Mouse (Mus musculus) urinary bladder, adult 18-20 months (tissue): ENCODE data around the gene Sgce.
"Not testable (repeated sequence)": the region's sequence is repeated elsewhere in the genome, so short reads cannot be mapped to it uniquely, and the experiment has no call there.

Experiments
- DNase-seq, 2 experiments: peaks; one replicate each; pipeline ENCODE4 v3.0.0; 2022; ENCODE audit warnings: low spot score in 2 of 2, mixed read lengths in 2 of 2

Gene Sgce

DNA sequence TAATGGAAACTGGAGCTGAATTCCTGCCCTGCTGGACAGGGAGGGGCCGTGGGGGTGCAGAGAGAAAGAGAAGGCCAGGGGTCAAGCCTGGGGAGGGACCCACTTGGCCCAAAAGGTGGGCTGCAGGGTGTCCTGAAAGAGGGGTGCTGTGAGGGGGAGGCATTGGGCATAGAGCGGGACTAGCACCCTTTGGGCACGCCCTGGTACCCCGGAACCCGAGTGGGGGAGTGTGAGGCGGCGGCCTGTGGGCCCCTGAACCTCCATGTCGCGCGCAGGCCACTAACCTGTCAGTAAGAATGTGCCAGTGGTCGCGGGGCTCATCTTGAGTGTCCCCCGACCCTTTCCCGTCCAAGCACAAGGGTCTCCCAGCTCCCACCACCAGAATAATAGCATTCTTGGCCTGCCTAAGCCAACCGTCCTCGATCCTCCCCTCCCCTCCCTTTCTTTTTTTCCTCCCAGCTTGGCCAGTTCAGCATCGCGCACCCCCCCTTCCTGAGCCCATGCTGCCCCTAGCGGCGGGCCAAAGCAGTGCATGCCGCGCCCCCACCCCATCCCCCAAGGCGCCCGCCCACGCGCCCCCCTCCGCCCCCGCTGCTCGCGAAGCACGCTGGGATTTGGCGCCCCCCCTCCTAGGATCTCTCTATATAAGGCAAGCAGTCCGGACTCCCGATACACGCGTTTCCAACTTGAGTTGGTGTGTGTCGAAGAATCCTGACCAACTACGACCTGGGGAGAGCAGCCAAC lies at the start of gene Sgce, which contains the start of gene Peg10:
Gene Sgce, minus strand, starts transcription at position 512 of the 744 bp plus-strand sequence.
Gene Peg10, plus strand, starts transcription at position 611 of the 744 bp plus-strand sequence.
- peak; percentile 34 to 55 for DNase-seq

DNA sequence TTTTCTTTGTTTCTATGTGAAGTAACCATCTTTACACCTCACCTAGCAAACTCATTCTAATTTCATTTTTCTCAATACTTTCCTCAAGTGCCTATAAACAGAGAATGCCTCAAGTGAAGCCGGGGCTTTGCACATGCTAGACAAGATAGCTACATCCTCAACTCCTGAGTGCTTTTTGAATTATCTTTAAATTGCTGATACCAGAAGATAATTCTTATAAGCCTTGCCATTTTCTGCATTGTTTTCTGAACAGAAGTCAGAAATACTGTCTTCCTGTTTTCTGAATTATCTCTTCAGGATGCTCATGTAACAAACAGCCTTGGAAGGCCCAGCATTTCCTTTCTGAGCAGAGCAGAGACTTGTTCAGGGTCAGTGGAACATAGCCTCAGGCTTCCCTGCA lies 49.3 kb upstream of the Sgce start:
- DNase-seq = no peak

DNA sequence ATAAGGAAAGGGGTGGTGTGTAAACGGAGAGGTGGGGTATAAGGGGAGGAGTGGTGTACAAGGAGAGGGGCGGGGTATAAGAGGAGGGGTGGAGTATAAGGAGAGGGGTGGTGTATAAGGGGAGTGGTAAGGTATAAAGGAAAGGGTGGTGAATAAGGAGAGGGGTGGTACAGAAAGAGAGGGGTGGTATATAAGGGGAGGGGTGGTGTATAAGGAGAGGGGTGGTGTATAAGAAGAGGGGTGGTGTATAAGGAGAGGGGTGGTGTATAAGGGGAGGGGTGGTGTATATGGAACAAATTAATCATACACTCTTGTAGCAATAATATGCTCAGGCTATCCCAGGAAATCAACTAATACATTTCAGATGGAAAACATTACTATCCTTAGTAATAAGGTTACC lies 15.2 kb upstream of the Sgce start:
- DNase-seq = no peak

DNA sequence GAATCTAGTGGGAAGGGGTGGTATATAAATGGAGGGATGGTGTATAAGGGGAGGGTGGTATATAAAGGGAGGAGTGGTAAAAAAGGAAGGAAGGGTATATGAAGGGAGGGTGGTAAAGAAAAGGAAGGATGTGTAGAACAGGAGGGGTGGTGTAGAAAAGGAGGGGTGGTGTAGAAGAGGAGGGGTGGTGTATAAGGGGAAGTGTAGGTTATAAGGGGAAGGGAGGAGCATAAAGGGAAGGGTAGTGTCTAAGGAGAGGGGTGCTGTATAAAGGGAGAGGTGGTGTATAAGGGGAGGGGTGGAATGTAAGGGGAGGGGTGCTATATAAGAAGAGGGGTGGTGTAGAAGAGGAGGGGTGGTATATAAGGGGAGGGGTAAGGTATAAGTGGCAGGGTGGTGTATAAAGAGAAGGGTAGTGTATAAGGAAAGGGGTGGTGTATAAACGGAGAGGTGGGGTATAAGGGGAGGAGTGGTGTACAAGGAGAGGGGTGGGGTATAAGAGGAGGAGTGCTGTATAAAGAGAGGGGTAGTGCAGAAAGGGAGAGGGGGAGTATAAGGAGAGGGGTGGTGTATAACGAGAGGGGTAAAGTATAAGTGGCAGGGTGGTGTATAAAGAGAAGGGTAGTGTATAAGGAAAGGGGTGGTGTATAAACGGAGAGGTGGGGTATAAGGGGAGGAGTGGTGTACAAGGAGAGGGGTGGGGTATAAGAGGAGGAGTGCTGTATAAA lies 14.6 kb upstream of the Sgce start:
- DNase-seq = not testable (repeated sequence)

DNA sequence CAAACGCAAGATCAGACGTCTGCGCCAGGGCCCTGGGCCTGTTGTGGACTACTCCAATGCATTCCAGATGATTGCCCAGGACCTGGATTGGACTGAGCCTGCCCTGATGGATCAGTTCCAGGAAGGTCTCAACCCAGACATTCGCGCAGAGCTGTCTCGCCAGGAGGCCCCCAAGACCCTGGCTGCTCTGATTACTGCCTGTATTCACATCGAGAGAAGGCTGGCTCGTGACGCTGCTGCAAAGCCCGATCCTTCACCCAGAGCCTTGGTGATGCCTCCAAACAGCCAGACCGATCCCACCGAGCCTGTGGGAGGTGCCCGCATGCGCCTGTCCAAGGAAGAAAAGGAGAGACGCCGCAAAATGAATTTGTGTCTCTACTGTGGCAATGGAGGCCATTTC lies 7.9 kb upstream of the Sgce start:
- no peak for DNase-seq

DNA sequence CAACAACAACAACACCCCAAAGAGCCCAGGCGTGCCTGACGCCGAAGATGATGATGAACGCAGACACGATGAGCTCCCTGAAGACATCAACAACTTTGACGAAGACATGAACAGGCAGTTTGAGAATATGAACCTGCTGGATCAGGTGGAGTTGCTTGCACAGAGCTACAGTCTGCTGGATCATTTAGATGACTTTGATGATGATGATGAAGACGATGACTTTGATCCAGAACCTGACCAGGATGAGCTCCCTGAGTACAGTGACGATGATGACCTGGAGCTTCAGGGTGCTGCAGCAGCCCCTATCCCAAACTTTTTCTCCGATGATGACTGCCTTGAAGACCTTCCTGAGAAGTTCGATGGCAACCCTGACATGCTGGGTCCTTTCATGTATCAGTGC lies 7.3 kb upstream of the Sgce start:
- no peak for DNase-seq

DNA sequence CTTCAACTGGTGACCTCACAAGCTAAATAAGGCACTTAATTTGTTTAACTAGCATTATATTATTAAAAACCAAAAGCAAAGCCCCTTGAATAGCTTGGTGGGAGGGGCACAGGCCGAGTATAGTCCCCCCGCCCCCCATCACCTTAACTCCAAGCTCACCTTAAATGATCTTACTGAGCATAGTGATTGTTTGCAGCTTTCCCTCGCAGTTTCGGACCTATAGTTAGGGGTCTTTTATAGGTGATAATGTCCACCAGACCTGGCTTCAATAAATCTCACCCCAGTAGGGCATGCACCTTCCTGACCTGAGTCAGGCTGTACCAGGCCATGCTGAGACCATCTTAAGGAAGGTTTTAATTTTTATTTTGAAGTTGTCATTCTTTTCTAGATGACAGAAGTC lies 4.3 kb upstream of the Sgce start:
- DNase-seq = no peak

DNA sequence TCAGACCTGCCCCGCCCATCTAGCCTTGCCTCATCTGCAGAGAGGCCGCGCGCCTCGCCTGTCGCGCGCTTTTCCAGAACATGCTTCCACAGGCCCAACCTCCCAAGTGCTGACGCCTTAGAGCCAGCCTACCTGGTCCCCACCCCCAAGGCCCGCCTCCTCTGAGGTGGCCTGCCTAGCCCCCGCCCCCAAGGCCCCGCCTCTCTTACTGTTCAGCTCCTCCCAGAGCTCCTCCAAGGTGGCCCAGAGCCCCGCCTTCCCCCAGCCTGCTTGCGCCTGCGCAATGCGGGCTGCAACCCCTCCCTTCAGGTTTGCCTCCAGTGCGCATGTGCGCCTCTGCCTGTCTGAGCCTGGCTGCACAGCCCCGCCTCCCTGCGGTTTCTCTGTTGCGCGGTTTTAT lies 2.1 kb upstream of the Sgce start:
- DNase-seq = peak; percentile 88 to 95

DNA sequence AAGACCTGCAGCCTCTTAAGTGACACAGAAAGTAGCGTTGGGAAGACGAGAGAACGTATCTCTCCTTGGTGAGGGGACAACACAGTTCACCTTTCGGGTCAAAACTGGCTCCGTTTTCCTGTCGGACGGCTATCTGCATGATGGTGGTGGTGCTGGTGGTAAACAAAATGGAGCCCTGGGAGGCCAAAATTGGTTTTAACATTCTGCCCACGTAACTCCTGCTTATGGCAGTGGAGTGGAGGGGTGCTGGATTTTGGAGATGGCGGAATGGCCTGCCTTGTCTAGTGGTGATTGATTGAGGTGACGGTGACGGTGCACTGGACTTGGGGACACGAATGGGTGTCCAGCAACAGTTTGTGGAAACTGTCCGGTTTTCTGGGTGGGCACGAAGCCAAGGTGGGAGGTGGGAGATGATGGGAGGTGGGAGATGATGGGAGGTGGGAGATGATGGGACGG lies 1.5 kb upstream of the Sgce start:
- no peak for DNase-seq

DNA sequence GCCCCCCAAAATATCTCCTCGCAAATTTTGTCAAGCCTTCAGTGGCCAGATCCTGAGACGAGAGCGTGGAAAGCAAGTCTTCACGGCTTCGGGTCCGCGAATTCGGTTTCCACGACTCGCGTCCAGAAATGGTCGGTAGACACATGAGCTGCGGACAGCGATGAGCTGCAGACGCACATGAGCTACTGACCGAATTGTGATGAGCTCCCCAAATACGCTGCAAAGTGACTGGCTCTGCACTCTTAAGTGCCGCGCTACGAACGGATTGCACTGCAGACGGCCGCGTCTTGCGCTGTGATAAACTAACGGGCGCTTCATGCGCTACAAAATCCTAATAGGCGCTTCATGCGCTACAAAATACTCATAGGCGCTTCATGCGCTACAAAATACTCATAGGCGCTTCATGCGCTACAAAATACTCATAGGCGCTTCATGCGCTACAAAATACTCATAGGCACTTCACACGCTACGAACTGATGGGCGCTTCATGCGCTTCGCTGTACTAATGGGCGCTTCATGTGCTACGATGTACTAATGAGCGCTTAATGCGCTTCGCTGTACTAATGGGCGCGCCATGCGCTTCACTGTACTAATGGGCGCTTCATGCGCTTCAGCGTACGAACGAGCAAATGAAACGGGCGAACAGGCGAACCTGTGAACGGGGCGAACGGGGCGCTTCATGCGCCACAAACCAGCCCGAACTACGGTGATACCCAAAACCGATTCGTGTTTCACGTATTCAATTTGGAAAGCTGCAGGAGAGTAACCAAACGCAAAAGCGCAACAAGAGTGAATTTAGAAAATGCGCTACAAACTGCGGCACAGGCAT lies 884 bp upstream of the Sgce start:
- peak; percentile 9 to 31 for DNase-seq

DNA sequence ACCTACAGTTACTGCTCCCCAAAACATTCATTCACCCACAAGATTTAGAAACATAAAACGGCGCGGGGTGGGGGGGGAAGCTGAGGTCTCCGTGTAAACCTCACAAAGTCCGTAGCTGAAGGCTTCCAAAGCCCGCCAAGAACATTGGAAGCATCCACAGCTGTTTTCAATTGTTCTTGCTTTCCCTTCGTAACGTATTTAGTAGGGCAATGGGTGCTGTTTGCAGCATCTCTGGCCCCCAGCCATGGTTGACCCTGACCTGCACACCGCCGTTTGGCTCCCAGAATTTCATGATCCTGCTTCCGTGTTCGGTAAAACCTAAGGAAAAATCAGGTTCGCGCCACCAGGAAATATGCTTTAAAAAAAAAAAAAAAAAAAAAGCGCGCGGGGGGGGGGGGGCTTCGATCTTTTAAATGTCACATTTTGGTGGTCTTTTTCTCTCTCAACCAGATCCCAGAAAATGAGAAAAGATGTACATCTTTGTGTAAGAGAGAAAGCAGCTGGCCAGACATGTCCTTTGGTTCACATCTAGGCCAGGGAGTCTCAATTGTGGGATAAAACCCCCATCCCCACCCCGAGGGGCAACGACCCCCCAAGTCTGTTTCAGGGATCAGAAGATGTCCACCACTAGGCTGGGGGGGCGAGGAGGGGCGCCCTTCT lies 841 bp downstream of the Sgce start:
- no peak for DNase-seq

DNA sequence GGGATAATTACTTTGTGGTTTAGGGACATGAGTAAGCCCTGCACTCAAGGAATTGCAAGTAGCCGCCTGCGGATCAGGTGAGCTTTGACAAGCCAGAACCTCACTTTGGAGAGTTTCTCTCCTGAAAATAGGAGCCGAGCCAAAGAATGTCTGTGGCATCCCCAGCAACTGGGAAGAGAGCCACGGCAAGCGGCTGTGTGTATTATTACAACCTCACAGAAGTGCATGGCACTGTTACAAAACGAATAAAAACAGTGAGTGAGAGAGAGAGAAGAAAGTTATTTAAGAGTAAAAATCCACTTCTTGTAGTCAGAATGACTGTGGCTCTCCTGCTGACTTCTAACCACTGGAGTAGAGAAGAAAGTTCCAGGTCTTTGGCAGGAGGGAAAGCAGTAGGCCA lies 6.5 kb downstream of the Sgce start:
- DNase-seq = peak in 1 of 2 experiments; percentile 8

DNA sequence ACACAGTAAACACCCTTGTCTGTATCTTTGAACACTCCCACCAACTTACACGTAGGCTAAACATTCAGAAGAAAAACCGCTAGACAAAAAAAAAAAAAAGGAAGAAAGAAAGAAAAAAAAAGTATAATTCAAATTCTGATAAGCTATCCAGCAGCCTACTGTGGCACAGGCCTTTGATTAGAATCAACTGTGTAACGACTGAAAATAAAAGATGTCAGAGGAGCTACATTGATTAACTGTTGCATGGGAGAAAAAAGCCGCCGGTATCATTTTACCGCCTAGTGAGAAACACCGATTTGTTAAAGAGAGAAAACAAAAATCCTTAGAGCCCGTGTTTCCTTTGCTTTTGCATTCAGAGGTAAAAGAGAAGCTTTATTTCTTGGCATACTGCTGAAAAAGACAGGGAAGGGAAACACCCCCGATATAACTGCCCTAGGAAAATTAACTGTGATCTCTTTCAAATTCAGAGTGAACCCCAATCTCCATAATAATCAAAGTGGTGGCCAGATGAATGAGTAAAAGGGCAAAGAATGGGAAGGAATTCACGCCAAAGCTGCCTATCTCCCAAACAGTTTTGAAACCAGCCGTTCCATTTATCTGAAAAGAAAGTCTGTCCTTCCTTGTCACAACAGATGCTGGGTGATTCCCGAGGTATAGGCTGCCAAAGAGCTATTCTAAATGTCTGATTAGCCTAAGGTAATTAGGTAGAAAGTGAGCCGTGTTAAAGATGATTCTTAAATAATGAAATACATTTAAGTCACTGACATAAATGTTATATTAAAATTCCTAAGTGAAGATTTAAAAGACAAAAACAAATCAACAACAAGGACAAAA lies 7.3 kb downstream of the Sgce start:
- DNase-seq = no peak

DNA sequence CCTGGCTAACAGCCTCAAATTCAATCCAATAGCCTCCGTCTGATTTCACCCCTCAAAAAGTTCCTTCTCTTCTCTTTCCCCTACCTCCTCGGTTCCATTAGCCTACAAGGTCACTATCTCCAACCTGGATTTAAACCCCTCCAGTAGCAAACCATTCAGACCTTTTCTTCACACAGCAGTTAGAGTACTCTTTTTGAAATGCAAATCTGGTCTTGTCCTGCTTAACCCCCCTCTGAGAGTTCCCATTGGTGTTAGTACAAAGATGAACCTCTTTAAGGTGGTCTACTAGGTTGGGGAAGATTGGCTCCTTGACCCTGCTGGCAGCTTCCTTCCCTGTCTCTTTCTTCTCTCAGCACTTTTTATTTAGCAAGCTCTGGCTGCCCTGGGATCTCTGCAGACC lies 8.3 kb downstream of the Sgce start:
- DNase-seq = no peak

DNA sequence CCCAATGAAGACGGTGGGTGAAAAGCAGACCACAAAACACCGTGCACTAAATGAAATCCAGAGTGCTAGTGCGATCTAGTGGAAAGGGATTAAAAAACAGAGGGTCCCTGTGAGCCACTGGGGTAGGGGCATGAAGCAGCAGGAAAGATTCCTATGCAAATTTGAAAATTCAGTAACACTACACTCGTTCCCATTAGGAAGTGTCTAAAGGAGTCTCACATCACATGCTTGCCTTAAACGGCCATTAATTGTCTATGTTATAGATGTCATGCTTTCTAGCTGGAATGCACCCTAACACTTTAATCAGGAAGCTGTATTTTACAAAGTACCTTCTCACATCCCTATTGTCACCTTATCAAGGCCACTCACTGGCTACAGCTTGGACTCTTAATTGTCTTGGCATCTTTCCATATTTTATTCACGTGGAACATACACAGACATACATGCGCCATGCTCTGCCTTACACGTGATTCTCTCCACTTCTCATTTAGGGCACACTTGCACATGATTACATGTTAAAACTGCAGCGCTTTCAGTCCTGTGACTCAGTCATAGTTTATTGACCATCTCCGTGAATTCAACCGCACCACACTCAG lies 8.9 kb downstream of the Sgce start:
- DNase-seq = no peak

DNA sequence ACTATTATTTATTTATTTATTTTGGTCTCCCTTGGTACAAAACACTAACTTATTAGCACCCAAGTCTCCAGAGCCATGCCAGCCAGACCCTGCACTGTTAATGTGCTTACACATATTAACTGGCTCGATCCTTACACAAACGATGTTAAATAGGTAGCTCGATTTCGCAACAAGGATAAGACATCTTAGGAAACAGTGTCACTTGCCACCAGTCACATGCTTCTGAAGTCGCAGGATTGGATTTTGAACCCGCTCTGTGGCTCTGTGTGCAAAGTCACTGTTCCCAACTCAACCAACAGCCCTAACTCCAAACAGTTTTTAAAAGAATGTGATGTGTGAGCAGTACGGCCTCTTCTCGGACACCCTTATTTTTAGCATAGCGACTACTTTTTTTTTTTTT lies 10.6 kb downstream of the Sgce start:
- DNase-seq = no peak

DNA sequence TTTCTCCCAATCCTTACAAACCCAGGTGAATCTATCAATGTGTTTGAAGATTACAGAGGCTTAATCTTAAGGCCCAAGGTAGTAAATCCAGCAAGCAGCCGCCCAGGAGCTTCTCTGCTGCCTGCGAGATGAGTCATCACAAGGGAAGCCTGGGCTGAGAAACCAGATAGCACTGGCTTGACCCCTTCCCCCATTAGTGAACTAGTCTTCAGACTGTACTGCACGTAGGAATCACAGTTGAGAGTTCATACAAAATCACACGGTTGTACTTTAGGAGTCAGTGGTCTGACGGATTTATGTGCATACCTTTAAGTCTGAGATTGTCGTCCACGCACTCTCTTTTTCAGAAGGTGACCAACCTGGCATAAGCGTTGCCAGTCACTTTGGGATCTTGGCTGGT lies 13.8 kb downstream of the Sgce start:
- no peak for DNase-seq

DNA sequence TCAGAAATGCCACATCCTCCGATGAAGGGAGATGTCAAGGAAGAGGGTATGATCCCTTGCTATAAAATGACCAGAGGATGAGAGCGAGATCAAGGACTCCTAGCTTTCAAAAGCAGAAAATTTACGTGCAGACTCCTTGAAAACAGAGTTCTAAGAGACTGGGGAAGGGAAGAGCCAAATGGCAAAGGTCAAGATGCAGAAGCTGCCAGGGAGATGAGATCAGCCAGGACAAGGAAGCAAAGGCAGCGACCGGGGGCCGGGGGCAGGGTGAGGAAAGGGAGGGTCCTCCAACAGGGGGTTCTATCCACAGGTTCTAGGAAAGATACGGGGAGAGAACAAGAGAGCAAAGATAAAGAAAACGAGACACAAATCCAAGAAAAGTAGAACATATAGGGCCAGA lies 15.3 kb downstream of the Sgce start:
- DNase-seq = no peak

DNA sequence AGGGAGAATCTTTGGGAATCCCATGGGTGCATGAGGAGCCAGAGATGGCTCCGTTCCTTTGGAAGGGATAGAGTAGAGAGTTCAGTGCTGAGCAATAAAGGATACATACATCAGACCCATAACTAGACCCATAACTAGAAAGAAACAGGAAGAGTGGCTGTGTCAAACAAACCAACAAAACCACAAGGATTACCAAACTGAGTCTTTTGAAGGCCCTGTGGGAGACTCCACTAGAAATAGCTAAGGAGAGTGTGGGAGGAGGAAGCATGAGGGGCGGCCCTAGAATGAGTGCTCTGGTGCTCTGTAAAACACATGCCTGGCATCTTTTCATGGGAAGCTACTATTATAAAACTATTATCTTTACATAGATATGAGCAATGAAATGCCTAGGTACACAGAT lies 18.7 kb downstream of the Sgce start:
- no peak for DNase-seq

DNA sequence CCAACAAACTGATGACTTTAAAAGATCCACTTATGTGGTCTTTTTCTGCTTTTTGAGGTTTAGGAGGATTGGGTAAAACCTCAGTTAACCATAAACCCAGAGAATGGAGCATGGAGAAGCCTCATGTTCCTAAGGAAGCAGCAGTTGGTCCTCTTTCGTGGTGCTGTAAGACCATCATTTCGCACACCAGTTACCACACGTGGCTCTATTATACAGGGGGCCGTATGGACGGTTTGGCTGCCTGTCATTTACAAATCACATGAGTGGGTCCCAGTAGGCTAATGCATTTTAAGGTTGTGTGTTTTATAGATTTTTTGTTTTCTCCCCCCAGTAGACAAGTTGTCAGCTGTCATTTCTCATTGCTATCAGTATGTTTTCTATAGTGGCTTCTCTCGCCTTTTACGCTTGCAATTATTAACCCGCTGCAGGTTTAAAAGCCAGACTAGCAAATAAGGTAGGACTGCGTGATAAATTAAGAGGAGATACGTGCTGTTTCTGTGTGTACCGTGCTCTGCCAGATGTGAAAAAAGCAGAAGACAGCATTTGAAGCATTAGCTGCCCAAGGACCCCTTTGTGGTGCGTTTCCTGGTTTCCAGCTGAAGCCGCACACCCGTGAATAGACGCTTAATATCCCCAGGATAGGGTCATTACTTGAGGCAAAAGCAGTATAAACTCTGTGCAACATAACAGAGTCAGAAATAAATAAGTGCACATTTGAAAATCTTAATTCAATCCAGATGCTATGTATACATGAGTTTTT lies 22.8 kb downstream of the Sgce start:
- DNase-seq = no peak
